Mouse (Mus musculus) liver, embryonic 11.5 days (tissue): Measurements from ENCODE around the gene Itpkc. TPM values are rescaled to one million over a fixed set of nuclear protein-coding genes. Genes with fewer than 3 reads are reported as not detected.
A peak's percentile ranks its signal among the peaks of the same experiment; 100 is the strongest.

Experiments
- ATAC-seq: fragments of 200-750 bp; cut with Nextera tagmentation; replicated peaks from 2 replicates; pipeline ENCODE4 v1.8.0; 2017; ENCODE audit warnings: moderate number of reproducible peaks, mild to moderate bottlenecking, moderate TSS enrichment, moderate library complexity; ENCODE audit not compliant: low FRiP score
- DNase-seq: peaks from one replicate; pipeline ENCODE4 v3.0.0-alpha.2; 2017; ENCODE audit warnings: low spot score
- H3K27ac ChIP-seq: fragments of 300-500 bp; sonication (generic); 2 replicates; pipeline ENCODE4 v1.5.1; 2014; ENCODE audit warnings: mild to moderate bottlenecking, low read depth, low read length, control low read depth
- H3K27me3 ChIP-seq: fragments of 300-500 bp; sonication (generic); replicated peaks from 2 replicates; pipeline ENCODE4 v1.6.1; 2014; ENCODE audit warnings: low read length, mixed read lengths; ENCODE audit not compliant: control insufficient read depth, insufficient read depth
- H3K36me3 ChIP-seq: fragments of 300-500 bp; sonication (generic); 2 replicates; pipeline ENCODE4 v1.6.1; 2014; ENCODE audit warnings: mild to moderate bottlenecking, low read length, moderate library complexity, mixed read lengths; ENCODE audit not compliant: control insufficient read depth, insufficient read depth
- H3K4me1 ChIP-seq: fragments of 300-500 bp; sonication (generic); replicated peaks from 2 replicates; pipeline ENCODE4 v1.6.1; 2014; ENCODE audit warnings: low read length, mixed read lengths; ENCODE audit not compliant: control insufficient read depth, insufficient read depth
- H3K4me2 ChIP-seq: fragments of 300-500 bp; sonication (generic); 2 replicates; pipeline ENCODE4 v1.6.1; 2014; ENCODE audit warnings: mild to moderate bottlenecking, control low read depth, moderate library complexity
- H3K4me3 ChIP-seq: fragments of 300-500 bp; sonication (generic); 2 replicates; pipeline ENCODE4 v1.5.1; 2014; ENCODE audit warnings: low read depth, low read length, control low read depth
- H3K9ac ChIP-seq: fragments of 300-500 bp; sonication (generic); 2 replicates; pipeline ENCODE4 v1.6.1; 2014; ENCODE audit warnings: low read depth, low read length, control low read depth
- H3K9me3 ChIP-seq: fragments of 300-500 bp; sonication (generic); 2 replicates; pipeline ENCODE4 v1.6.1; 2016; ENCODE audit warnings: low read length, inconsistent platforms, mixed read lengths; ENCODE audit not compliant: control insufficient read depth
- WGBS: fragments of 180-500 bp; shearing (Covaris S2); extraction: QIAGEN DNeasy Blood & Tissue Kit; methylation state at CpG from one replicate; pipeline ENCODE4 v1.1.7; 2014; 5-methylcytosine and 5-hydroxymethylcytosine counted together
- polyA plus RNA-seq: library from polyadenylated mRNA; unstranded; fragments of >200 nt; fragmentation: Nextera tagmentation; extraction: Ambion mirVana; gene quantifications from 2 replicates; pipeline ENCODE4 v1.2.1, GENCODE M21; 2014

The Itpkc gene
- polyA plus RNA-seq, 1 experiment from 2014 or later = 3.5 TPM

DNA sequence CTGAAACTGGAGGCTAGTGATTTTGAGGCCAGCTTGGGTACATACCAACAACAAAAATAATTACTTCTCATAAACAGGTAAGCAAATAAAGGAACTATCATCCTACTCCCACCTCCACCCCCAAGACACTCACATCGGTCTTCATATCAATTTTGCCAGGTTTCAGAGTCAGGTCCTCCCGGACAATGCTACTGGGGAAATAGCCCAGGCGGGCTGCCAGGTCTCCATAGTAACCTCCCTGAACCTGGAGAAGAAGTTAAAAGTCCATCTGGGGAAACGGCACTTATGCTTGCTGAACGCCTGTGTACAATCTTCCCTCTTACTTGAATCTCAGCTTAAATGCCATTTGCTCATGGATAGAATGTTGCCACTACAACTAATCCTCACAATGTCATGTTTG is 48.4 kb downstream of the Itpkc start:
- Histone ChIP-seq H3K27ac (peak overlapping the region; percentile 67; the same call in 1 of the 2 replicates), H3K4me3 (no peak overlapping the region), H3K4me1 (peaks cover 8% of the 10 kb centered on the region), H3K27me3 (no peaks in the 10 kb centered on the region), H3K36me3 (peaks cover 7% of the 10 kb centered on the region), H3K9me3 (no peaks in the 10 kb centered on the region), H3K9ac (no peak overlapping the region), H3K4me2 (no peak overlapping the region)
- no peak for DNase-seq
- ATAC-seq = no peak
- 85% methylated on average over 5 of the region's 5 CpGs for WGBS

DNA sequence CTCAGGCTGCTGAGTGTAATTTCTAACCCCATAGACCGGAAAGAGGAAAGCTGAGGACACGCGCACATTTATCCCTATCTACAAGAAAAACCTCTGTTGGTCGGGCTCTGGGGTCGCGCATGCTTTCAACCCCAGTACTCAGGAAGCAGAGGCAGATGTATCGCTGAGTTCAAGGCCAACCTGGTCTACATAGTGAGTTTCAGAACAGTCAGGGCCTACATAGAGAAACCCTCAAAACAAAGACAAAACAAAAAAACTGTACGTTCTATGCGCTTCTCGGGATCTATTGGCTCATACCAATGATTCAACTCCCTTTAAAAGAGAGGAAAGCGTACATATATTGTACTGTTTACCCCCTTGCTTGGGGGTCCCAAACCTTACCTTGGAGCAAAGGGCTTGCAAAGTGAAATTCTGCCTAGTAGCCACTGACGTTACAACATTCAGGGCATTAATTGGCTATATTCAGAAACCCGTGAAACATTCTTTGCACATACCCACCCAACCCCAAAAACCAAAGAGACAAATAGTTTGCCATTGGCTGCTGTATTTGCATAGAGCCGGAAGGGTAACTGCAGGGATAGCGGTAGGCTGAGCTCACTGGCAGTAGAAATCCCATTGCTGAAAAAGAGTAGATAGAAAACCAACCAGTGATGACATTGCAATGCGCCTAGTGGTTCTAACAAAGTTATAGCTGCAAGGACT is 49.1 kb downstream of the Itpkc start:
- ATAC-seq (no peak), DNase-seq (no peak)
- Histone ChIP-seq H3K9ac (peak overlapping the region; percentile 41; the same call in 1 of the 2 replicates), H3K9me3 (no peaks in the 10 kb centered on the region), H3K36me3 (0 out of 2 replicates have a peak, but pooled peaks cover 5% of the 10 kb centered on the region), H3K4me1 (peaks cover 8% of the 10 kb centered on the region), H3K4me3 (peak overlapping the region; percentile 73), H3K27ac (peak overlapping the region; percentile 67), H3K27me3 (no peaks in the 10 kb centered on the region), H3K4me2 (peak overlapping the region; percentile 70)
- 44% methylated on average over 16 of the region's 16 CpGs for whole genome bisulfite sequencing

DNA sequence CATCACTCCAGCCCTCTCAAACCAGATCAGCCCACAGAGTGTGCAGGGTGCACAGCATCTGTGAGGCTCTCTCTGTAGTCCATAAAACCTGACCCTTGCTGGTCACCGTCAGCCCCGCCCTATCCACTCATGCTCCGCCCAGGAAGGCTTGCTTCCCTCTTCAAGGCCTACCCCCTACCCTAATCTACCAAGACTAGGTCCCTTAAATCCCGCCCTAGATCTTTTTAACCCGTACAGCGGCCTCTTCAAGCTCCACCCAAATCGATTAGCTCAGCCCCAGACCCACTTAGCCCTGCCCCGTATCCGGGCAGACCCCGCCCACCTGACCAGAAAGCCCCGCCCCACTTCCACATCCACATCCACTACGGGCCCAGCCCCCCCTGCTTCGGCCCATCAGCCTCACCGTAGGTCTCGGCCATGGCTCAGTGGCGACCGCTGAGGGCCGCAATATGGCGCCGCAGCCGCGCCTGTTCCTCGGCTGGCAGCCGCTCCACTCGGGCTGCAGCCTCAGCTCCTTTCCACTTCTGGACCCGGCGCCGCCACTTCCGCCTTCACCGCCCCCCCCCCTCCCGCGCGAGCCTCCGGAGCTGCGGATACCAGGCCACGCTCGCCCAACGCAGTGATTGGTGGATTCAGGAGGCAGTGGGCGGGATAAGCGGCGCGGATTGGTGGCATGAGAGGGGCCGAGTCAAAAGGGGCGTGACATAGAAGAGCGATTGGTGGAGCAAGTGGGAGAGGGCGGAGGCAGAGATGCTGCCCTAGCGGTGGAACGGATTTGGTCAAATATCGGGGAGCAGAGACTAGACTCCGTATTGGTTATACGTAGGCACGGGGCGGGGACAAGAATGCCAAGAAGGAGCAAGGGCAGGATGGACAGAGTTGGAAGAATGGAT is 49.9 kb downstream of the Itpkc start, which contains the start of gene Rab4b:
Gene Rab4b, minus strand, starts transcription at position 573 of the 893 bp plus-strand sequence.
- ATAC-seq (peak; percentile 95), DNase-seq (peak; percentile 98)
- H3K9ac ChIP-seq = peak within 1 kb of the TSS; percentile 63
- H3K27ac ChIP-seq = peak within 1 kb of the TSS; percentile 78
- H3K9me3 ChIP-seq = no peaks in the 10 kb centered on the region
- peaks cover 10% of the 10 kb centered on the region for H3K4me1 ChIP-seq
- peaks cover 3% of the 10 kb centered on the region; the same call in 1 of the 2 replicates for H3K36me3 ChIP-seq
- peak within 1 kb of the TSS; percentile 73 for H3K4me3 ChIP-seq
- H3K27me3 ChIP-seq = no peaks in the 10 kb centered on the region
- H3K4me2 ChIP-seq = peak within 1 kb of the TSS; percentile 70
- WGBS = under 1% methylated on average over 53 of the region's 53 CpGs

DNA sequence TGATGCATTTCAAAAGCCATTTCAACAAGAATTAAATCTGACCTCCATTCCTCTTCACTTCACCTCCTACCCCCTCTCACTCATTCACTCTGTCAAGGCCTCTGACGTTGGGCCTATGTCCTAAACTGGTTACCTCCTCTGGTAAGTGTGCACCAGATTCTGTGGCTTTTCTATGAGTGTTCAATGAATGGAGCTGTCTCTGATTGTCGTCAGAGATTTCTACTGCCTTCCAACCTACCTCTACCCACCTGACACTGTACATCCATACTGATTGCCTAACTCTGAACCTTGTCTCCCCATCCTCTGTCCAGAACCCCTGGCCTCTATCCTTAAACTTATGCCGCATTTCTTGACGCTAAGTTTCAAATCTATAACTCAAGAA is 50.5 kb downstream of the Itpkc start:
- ATAC-seq (no peak), DNase-seq (no peak)
- Histone ChIP-seq H3K9ac (peak overlapping the region; percentile 63), H3K27ac (peak overlapping the region; percentile 78), H3K4me2 (peak overlapping the region; percentile 70), H3K4me1 (peaks cover 10% of the 10 kb centered on the region), H3K36me3 (peaks cover 3% of the 10 kb centered on the region; the same call in 1 of the 2 replicates), H3K9me3 (no peaks in the 10 kb centered on the region), H3K4me3 (peak overlapping the region; percentile 73), H3K27me3 (no peaks in the 10 kb centered on the region)
- WGBS = 19% methylated on average over 4 of the region's 4 CpGs

DNA sequence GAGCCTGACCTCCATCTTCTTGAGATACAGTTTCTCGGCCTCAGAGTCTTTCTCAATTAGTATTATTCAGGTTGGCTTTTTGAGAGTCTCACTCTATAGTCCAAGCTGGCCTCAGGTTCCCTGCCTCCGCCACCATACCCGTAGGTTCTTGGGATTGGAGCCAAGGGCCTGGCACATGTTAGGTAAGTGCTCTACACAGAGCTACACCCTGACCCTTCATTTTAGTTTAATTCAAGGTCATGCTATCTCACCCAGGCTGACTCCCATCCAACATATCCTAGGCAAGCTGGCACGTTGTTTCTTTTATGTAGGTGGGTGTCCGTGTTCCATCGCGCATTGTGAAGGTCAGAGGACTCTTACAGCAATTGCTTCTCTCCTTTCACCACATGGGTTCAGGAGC is 53.6 kb downstream of the Itpkc start:
- Histone ChIP-seq H3K4me3 (no peak overlapping the region), H3K9ac (no peak overlapping the region), H3K27ac (no peak overlapping the region), H3K9me3 (no peaks in the 10 kb centered on the region), H3K36me3 (peaks cover 10% of the 10 kb centered on the region; the same call in 1 of the 2 replicates), H3K4me1 (peaks cover 8% of the 10 kb centered on the region), H3K27me3 (no peaks in the 10 kb centered on the region), H3K4me2 (no peak overlapping the region)
- WGBS = 93% methylated on average over 7 of the region's 7 CpGs
- DNase-seq (no peak), ATAC-seq (no peak)

DNA sequence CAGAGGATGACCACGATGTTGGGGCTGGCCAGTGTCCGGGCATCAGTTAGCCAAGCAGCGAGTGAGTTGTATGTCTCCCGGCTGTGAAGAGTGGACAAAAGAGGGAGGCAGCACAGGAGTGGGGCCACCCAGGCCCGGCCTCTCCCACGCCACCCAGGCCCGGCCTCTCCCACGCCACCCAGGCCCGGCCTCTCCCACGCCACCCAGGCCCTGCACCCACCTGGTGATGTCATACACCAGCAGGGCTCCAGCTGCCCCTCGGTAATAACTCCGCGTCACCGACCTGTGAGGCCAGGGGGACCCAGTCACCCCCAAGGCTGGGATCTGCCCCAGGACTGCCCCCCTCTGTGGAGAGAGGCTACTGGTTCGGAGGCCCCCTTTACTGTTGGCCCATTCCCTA is 54.0 kb downstream of the Itpkc start:
- ATAC-seq (no peak), DNase-seq (no peak)
- Histone ChIP-seq H3K4me2 (no peak overlapping the region), H3K9me3 (no peaks in the 10 kb centered on the region), H3K27ac (no peak overlapping the region), H3K4me3 (no peak overlapping the region), H3K9ac (no peak overlapping the region), H3K4me1 (peaks cover 4% of the 10 kb centered on the region), H3K27me3 (no peaks in the 10 kb centered on the region), H3K36me3 (peaks cover 10% of the 10 kb centered on the region; the same call in 1 of the 2 replicates)
- WGBS = 92% methylated on average over 15 of the region's 15 CpGs

DNA sequence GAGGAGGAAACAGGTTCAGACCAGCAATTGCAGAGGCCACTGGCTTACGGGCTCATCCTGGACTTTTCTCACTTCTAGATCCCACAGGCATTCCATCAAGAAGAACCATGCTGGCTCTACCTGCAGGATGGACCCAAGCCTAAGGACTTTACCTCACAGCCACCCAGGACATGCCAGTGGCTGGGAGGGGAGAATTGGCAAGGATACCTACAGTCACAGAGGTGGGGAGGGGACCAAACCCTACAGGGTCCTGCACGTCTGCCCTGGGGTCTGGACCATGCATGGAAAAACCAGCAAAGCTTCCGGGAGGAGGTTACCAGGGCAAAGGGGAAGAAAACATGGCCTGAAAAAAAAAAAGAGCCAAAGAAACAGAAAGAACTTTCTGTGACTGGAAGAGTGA is 57.5 kb downstream of the Itpkc start:
- no peak overlapping the region for H3K4me2 ChIP-seq
- H3K9me3 ChIP-seq = no peaks in the 10 kb centered on the region
- peaks cover 10% of the 10 kb centered on the region; the same call in 1 of the 2 replicates for H3K36me3 ChIP-seq
- DNase-seq (no peak), ATAC-seq (no peak)
- no peak overlapping the region for H3K27ac ChIP-seq
- H3K27me3 ChIP-seq = no peaks in the 10 kb centered on the region
- no peak overlapping the region for H3K9ac ChIP-seq
- peaks cover 16% of the 10 kb centered on the region for H3K4me1 ChIP-seq
- 90% methylated on average over 3 of the region's 3 CpGs for whole genome bisulfite sequencing
- H3K4me3 ChIP-seq = no peak overlapping the region

DNA sequence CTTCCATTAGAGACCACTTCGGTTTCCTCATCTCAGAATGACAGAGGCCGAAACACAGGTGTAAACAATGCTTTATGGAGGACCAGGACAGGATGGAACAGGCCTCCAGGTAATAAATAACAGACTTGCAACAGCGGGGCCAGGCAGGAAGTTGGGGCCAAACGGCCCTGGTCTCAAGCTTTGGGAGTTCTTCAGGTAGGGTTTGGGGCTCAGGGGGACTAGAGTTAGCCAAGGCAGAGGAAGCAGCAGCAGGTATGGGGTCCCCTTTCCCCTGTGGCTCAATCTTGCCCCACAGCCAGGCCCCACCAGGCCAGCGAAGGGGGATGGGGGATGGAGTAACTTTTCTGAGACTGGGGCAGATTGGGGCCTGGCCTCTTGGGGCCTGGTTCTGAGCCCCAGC is 60.1 kb downstream of the Itpkc start:
- Histone ChIP-seq H3K27ac (peak overlapping the region; percentile 28; the same call in 1 of the 2 replicates), H3K9ac (no peak overlapping the region), H3K9me3 (no peaks in the 10 kb centered on the region), H3K4me2 (no peak overlapping the region), H3K4me1 (peaks cover 31% of the 10 kb centered on the region), H3K36me3 (peaks cover 17% of the 10 kb centered on the region), H3K27me3 (no peaks in the 10 kb centered on the region), H3K4me3 (no peak overlapping the region)
- ATAC-seq (no peak), DNase-seq (no peak)
- 86% methylated on average over 5 of the region's 5 CpGs for WGBS
